Mouse (Mus musculus) heart, embryonic 12.5 days (tissue): Measurements from ENCODE around the gene Ube4b. TPM values are rescaled to one million over a fixed set of nuclear protein-coding genes. Genes with fewer than 3 reads are reported as not detected.
A peak's percentile ranks its signal among the peaks of the same experiment; 100 is the strongest.

Experiments
- ATAC-seq: fragments of 200-750 bp; cut with Nextera tagmentation; 2 replicates; pipeline ENCODE4 v1.8.0; 2017; ENCODE audit warnings: moderate TSS enrichment, moderate library complexity; ENCODE audit not compliant: insufficient number of reproducible peaks, low FRiP score
- H3K27ac ChIP-seq: fragments of 300-500 bp; sonication (generic); 2 replicates; pipeline ENCODE4 v1.5.1; 2016; ENCODE audit warnings: mild to moderate bottlenecking, moderate library complexity; ENCODE audit not compliant: poor library complexity, severe bottlenecking
- H3K27me3 ChIP-seq: fragments of 300-500 bp; sonication (generic); replicated peaks from 2 replicates; pipeline ENCODE4 v1.6.1; 2016; ENCODE audit warnings: mild to moderate bottlenecking, moderate library complexity
- H3K36me3 ChIP-seq: fragments of 300-500 bp; sonication (generic); 2 replicates; pipeline ENCODE4 v1.6.1; 2016; ENCODE audit warnings: mild to moderate bottlenecking, moderate library complexity
- H3K4me1 ChIP-seq: fragments of 300-500 bp; sonication (generic); replicated peaks from 2 replicates; pipeline ENCODE4 v1.6.1; 2016; ENCODE audit warnings: mild to moderate bottlenecking
- H3K4me2 ChIP-seq: fragments of 300-500 bp; sonication (generic); 2 replicates; pipeline ENCODE4 v1.6.1; 2016; ENCODE audit warnings: mild to moderate bottlenecking, moderate library complexity
- H3K4me3 ChIP-seq: fragments of 300-500 bp; sonication (generic); 2 replicates; pipeline ENCODE4 v1.5.1; 2016; ENCODE audit warnings: mild to moderate bottlenecking
- H3K9ac ChIP-seq: fragments of 300-500 bp; sonication (generic); 2 replicates; pipeline ENCODE4 v1.6.1; 2016; ENCODE audit warnings: mild to moderate bottlenecking, moderate library complexity
- H3K9me3 ChIP-seq: fragments of 300-500 bp; sonication (generic); replicated peaks from 2 replicates; pipeline ENCODE4 v1.6.1; 2016; ENCODE audit warnings: mild to moderate bottlenecking, moderate library complexity
- WGBS: fragments of 180-500 bp; shearing (Covaris S2); methylation state at CpG from one replicate; pipeline ENCODE4 v1.1.7; 2016; 5-methylcytosine and 5-hydroxymethylcytosine counted together
- polyA plus RNA-seq: library from polyadenylated mRNA; unstranded; fragments of >200 nt; fragmentation: Nextera tagmentation; extraction: Ambion mirVana; gene quantifications from 2 replicates; pipeline ENCODE4 v1.2.1, GENCODE M21; 2016

Ube4b gene
- polyA plus RNA-seq, 1 experiment from 2014 or later, result 50.3 TPM

GRCm38 (mm10) chr4:149338137-149338536 is 88.4 kb downstream of the Ube4b start:
- ATAC-seq, result no peak
- H3K9ac ChIP-seq, result no peak overlapping the region
- no peak overlapping the region for H3K4me3 ChIP-seq
- 44% methylated on average over 2 of the region's 2 CpGs for WGBS
- H3K4me2 ChIP-seq, result no peak overlapping the region
- no peaks in the 10 kb centered on the region for H3K27me3 ChIP-seq
- H3K9me3 ChIP-seq, result no peaks in the 10 kb centered on the region
- H3K27ac ChIP-seq, result peak overlapping the region; percentile 39; the same call in 1 of the 2 replicates
- H3K36me3 ChIP-seq, result peaks cover 63% of the 10 kb centered on the region
- peaks cover 61% of the 10 kb centered on the region for H3K4me1 ChIP-seq

GRCm38 (mm10) chr4:149337353-149337752 is 89.2 kb downstream of the Ube4b start:
- WGBS, result 15% methylated on average over 9 of the region's 9 CpGs
- Histone ChIP-seq H3K27ac (peak overlapping the region; percentile 39), H3K36me3 (peaks cover 63% of the 10 kb centered on the region)

DNA sequence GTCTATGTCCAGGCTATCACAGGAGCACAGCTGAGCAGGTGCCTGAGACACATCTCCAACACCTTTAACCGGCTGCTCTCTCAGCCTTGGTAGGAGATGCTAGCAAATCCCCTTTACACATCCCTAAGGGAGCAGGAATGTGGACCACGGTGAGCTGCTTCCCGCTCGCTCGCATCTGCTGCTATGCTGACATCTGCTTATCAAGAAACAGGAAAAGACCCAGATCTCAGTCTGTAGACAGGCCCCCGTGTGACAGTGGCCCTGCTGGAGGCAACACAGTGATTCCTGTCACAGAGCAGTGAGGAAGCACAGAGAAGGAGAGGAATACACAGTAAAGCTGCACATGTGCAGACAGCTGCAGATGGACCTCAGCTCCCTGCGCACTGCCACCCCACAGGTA is 90.2 kb downstream of the Ube4b start:
- H3K36me3 ChIP-seq, result peaks cover 63% of the 10 kb centered on the region
- WGBS, result 14% methylated on average over 7 of the region's 7 CpGs
- peak overlapping the region; percentile 50 for H3K27ac ChIP-seq
- no peak overlapping the region for H3K9ac ChIP-seq
- no peaks in the 10 kb centered on the region for H3K27me3 ChIP-seq
- peaks cover 57% of the 10 kb centered on the region for H3K4me1 ChIP-seq
- no peak overlapping the region for H3K4me3 ChIP-seq
- ATAC-seq, result peak; percentile 55
- H3K9me3 ChIP-seq, result no peaks in the 10 kb centered on the region
- no peak overlapping the region for H3K4me2 ChIP-seq

More at GRCm38 (mm10) chr4:149337353-149337752, 89.2 kb downstream of the Ube4b start:
- no peaks in the 10 kb centered on the region for H3K9me3 ChIP-seq
- H3K4me3 ChIP-seq, result no peak overlapping the region
- peaks cover 61% of the 10 kb centered on the region for H3K4me1 ChIP-seq
- no peak overlapping the region for H3K4me2 ChIP-seq
- H3K9ac ChIP-seq, result no peak overlapping the region
- 0 out of 2 replicates have a peak, but pooled peaks have one; percentile 5 for ATAC-seq
- H3K27me3 ChIP-seq, result no peaks in the 10 kb centered on the region

DNA sequence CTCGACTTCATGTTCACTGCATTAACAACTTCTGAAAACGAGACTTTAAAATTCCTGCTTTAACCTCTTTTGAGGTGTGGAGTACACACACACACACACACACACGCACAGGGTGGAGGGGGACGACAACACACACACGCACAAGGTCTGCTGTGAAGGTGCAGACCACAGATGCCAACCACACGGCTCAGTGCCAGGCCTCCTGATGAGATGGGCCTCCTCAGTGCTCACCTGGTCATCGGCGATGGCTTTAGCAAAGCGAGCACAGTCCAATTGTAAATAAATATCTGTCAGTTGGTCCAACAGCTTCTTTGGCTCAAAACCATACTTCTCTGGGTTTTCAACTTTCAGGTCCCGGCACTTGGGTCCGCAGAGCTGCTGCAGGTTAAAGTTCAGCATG is 91.7 kb downstream of the Ube4b start:
- 95% methylated on average over 11 of the region's 11 CpGs for WGBS
- Histone ChIP-seq H3K36me3 (peaks cover 68% of the 10 kb centered on the region), H3K27ac (no peak overlapping the region), H3K9me3 (no peaks in the 10 kb centered on the region; the same call in 1 of the 2 replicates), H3K27me3 (no peaks in the 10 kb centered on the region), H3K4me2 (no peak overlapping the region), H3K4me1 (peaks cover 42% of the 10 kb centered on the region), H3K9ac (no peak overlapping the region), H3K4me3 (no peak overlapping the region)
- no peak for ATAC-seq

GRCm38 (mm10) chr4:149332726-149333125 is 93.8 kb downstream of the Ube4b start:
- Histone ChIP-seq H3K27ac (no peak overlapping the region), H3K27me3 (no peaks in the 10 kb centered on the region), H3K9ac (no peak overlapping the region), H3K4me3 (no peak overlapping the region), H3K36me3 (peaks cover 84% of the 10 kb centered on the region), H3K9me3 (no peaks in the 10 kb centered on the region; the same call in 1 of the 2 replicates), H3K4me1 (peaks cover 24% of the 10 kb centered on the region), H3K4me2 (no peak overlapping the region)
- WGBS, result 80% methylated on average over 7 of the region's 7 CpGs
- no peak for ATAC-seq

DNA sequence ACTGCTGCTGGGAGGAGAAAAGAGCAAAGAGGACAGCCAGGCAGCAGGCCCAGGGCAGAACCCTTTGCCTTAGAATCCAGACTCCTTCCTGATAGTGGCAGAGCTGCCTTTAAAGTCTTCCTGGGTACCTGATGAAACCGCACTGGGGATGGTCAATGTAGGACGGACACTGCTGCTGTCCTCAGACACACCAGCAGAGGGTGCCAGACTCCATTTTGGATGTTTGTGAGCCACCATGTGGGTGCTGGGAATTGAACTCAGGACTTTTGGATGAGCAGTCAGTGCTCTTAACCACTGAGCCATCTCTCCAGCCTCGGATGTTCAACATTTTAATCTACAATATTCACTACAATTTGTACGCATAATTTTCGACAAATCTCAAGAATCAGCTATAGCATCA is 96.1 kb downstream of the Ube4b start:
- Histone ChIP-seq H3K4me2 (no peak overlapping the region), H3K9me3 (no peaks in the 10 kb centered on the region; the same call in 1 of the 2 replicates), H3K27ac (no peak overlapping the region), H3K4me1 (peaks cover 21% of the 10 kb centered on the region), H3K27me3 (no peaks in the 10 kb centered on the region), H3K4me3 (no peak overlapping the region), H3K9ac (no peak overlapping the region), H3K36me3 (peaks cover 84% of the 10 kb centered on the region)
- no peak for ATAC-seq
- 96% methylated on average over 5 of the region's 5 CpGs for WGBS

DNA sequence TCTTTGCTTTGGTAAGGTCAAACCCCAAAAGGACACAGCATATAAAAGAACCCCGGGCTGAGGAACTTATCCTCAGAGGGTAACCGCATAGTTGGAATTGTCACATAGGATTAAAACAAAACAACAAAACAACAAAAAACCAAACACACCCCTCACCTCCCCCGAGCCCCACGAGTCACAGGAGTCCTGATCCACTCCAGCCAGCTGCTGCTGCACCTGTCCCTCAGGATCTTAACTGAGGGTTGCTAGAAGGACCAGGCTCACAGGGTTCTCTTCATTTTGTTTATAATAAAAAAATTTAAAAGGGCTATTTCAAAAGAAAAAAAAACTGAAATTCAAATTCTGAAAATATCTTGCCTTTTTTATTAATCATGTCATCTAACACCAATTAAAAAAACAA is 97.8 kb downstream of the Ube4b start:
- WGBS, result 87% methylated on average over 4 of the region's 4 CpGs
- Histone ChIP-seq H3K4me2 (no peak overlapping the region), H3K4me3 (no peak overlapping the region), H3K36me3 (peaks cover 67% of the 10 kb centered on the region), H3K9ac (no peak overlapping the region), H3K27me3 (no peaks in the 10 kb centered on the region), H3K27ac (no peak overlapping the region), H3K9me3 (no peaks in the 10 kb centered on the region; the same call in 1 of the 2 replicates), H3K4me1 (peaks cover 30% of the 10 kb centered on the region)
- ATAC-seq, result no peak

GRCm38 (mm10) chr4:149327281-149327680 is 99.3 kb downstream of the Ube4b start:
- H3K4me1 ChIP-seq, result peaks cover 41% of the 10 kb centered on the region
- H3K27me3 ChIP-seq, result no peaks in the 10 kb centered on the region
- H3K36me3 ChIP-seq, result peaks cover 54% of the 10 kb centered on the region
- no peak overlapping the region for H3K4me3 ChIP-seq
- ATAC-seq, result no peak
- no peak overlapping the region for H3K27ac ChIP-seq
- no peaks in the 10 kb centered on the region; the same call in 1 of the 2 replicates for H3K9me3 ChIP-seq
- 56% methylated on average over 7 of the region's 7 CpGs for WGBS
- H3K4me2 ChIP-seq, result no peak overlapping the region
- H3K9ac ChIP-seq, result no peak overlapping the region

DNA sequence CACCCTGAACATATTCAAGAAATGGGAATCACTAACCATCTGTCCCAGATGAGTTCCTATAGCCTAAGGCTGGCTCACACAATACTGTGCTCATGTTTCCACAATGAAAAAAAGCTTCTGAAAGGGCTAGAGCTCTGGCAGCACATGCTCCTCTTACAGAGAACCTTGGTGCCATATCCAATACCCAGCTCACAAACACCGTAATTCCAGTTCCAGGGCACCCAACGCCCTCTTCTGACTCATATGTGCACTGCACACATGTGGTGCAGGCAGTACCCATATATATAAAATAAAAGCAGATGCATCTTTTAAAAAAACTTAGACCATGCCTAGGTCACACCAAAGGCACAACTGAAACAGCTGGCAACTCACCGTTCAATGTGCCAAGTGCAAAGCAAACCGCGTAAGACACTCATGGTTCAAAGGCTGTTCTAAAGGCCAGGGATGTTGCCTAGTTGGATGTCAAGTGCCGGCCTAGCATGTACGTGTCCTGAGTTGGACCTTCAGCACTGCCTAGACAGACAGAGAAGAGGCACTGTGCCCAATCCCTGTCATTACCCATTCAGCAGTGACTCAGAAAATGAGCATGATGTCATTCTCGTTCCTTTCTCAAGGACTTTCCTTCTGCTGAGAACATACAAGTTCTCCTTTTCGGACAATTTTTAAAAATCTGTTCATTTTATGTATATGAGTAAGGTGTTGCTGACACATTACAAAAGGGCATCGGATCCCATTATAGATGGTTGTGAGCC is 101.0 kb downstream of the Ube4b start:
- no peak overlapping the region for H3K27ac ChIP-seq
- H3K4me3 ChIP-seq, result no peak overlapping the region
- H3K4me2 ChIP-seq, result no peak overlapping the region
- H3K9ac ChIP-seq, result no peak overlapping the region
- no peaks in the 10 kb centered on the region for H3K27me3 ChIP-seq
- no peak for ATAC-seq
- peaks cover 41% of the 10 kb centered on the region for H3K4me1 ChIP-seq
- H3K36me3 ChIP-seq, result peaks cover 38% of the 10 kb centered on the region
- H3K9me3 ChIP-seq, result no peaks in the 10 kb centered on the region
- WGBS, result 73% methylated on average over 10 of the region's 10 CpGs

GRCm38 (mm10) chr4:149323730-149324129 is 102.8 kb downstream of the Ube4b start:
- peak overlapping the region; percentile 45 for H3K4me2 ChIP-seq
- no peaks in the 10 kb centered on the region for H3K27me3 ChIP-seq
- no peaks in the 10 kb centered on the region for H3K9me3 ChIP-seq
- ATAC-seq, result peak; percentile 44
- peaks cover 41% of the 10 kb centered on the region for H3K4me1 ChIP-seq
- H3K9ac ChIP-seq, result no peak overlapping the region
- no peak overlapping the region for H3K4me3 ChIP-seq
- WGBS, result 33% methylated on average over 16 of the region's 16 CpGs
- H3K36me3 ChIP-seq, result peaks cover 19% of the 10 kb centered on the region
- H3K27ac ChIP-seq, result peak overlapping the region; percentile 56

GRCm38 (mm10) chr4:149322718-149323117 is 103.8 kb downstream of the Ube4b start:
- H3K27me3 ChIP-seq, result no peaks in the 10 kb centered on the region
- ATAC-seq, result no peak
- H3K9ac ChIP-seq, result no peak overlapping the region
- peaks cover 40% of the 10 kb centered on the region for H3K4me1 ChIP-seq
- no peak overlapping the region for H3K4me3 ChIP-seq
- H3K36me3 ChIP-seq, result peaks cover 11% of the 10 kb centered on the region
- no peaks in the 10 kb centered on the region for H3K9me3 ChIP-seq
- no peak overlapping the region for H3K4me2 ChIP-seq
- H3K27ac ChIP-seq, result peak overlapping the region; percentile 56
- WGBS, result 64% methylated on average over 6 of the region's 6 CpGs
